Mouse (Mus musculus): ENCODE results near the gene Gm21409. TPM values are rescaled to one million over a fixed set of nuclear protein-coding genes. Genes with fewer than 3 reads are reported as not detected.
"Not testable (repeated sequence)": the region's sequence is repeated elsewhere in the genome, so short reads cannot be mapped to it uniquely, and the experiment has no call there.

Gm21409 gene
- total RNA-seq (2022), result not detected

DNA sequence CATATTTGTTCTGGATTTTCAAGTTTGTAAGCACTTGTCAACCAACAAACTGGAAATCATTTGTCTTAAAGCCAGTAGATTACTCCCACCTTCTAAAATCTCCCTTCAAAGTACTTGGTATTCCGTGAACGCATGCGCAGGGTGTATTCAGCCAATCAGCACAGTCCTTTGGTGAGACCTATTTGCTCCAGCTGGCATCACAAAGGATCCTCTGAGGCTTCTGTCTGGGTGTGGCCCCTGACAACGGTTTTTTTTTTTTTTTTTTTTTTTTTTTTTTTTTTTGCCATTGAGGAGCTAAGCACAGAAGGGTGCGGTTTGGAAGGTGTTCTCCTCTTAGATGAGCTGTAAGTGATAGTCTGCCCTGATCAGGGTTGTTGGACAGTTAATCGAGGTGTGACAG is at the start of gene Gm21409:
Gene Gm21409, plus strand, starts transcription at position 301 of the 400 bp plus-strand sequence.
- not testable (repeated sequence) for DNase-seq (ENCODE audit: low spot score in 2 of 2)

Other genes with a start within 250 kb of the Gm21409 start
- not detected for gene Gm21394, start 181.8 kb upstream of the Gm21409 start, total RNA-seq (2022)

Measured in left cerebral cortex, adult 8-10 months (tissue).